Mouse (Mus musculus): Measurements from ENCODE around the gene Slc6a11. TPM values are rescaled to one million over a fixed set of nuclear protein-coding genes. Genes with fewer than 3 reads are reported as not detected.

Gene Slc6a11
- polyA plus RNA-seq, 1 experiment, result 216 TPM

GRCm38 (mm10) chr6:114145650-114146329 lies 14.7 kb downstream of the Slc6a11 start:
- no peak for DNase-seq
- no peaks in the 10 kb centered on the region for H3K4me1 ChIP-seq (ENCODE audit: control insufficient read depth, insufficient read depth, low read length)
- no peak overlapping the region for H3K4me3 ChIP-seq (replicated peaks; ENCODE audit: insufficient read depth, low read depth, low read length)
- no peak overlapping the region for H3K27ac ChIP-seq (ENCODE audit: insufficient read depth, low read length)
- H3K27me3 ChIP-seq (ENCODE audit: control insufficient read depth, insufficient read depth, low read length), result no peaks in the 10 kb centered on the region
- no peak for TF ChIP-seq CTCF (IDR thresholded peaks at IDR 0.05; ENCODE audit: borderline replicate concordance, insufficient read depth, low read depth, low read length)
- no peak for TF ChIP-seq POLR2A (IDR thresholded peaks at IDR 0.05; ENCODE audit: borderline replicate concordance, insufficient read depth, low read length)
- WGBS, result 82% methylated on average over 6 of the region's 6 CpGs

- no peak overlapping the region for H3K27ac ChIP-seq (ENCODE audit: insufficient read depth, low read length)
- H3K4me3 ChIP-seq (replicated peaks; ENCODE audit: insufficient read depth, low read depth, low read length), result no peak overlapping the region
- 55% methylated on average over 10 of the region's 10 CpGs for WGBS
- no peaks in the 10 kb centered on the region for H3K27me3 ChIP-seq (ENCODE audit: control insufficient read depth, insufficient read depth, low read length)
- H3K4me1 ChIP-seq (ENCODE audit: control insufficient read depth, insufficient read depth, low read length), result peaks cover 7% of the 10 kb centered on the region; the same call in 1 of the 2 replicates
- no peak for DNase-seq
- TF ChIP-seq POLR2A (IDR thresholded peaks at IDR 0.05; ENCODE audit: borderline replicate concordance, insufficient read depth, low read length) (no peak), CTCF (IDR thresholded peaks at IDR 0.05; ENCODE audit: borderline replicate concordance, insufficient read depth, low read depth, low read length) (no peak)
Measured at GRCm38 (mm10) chr6:114155720-114156119, 24.7 kb downstream of the Slc6a11 start.

- 11% methylated on average over 7 of the region's 7 CpGs for WGBS
- TF ChIP-seq POLR2A (IDR thresholded peaks at IDR 0.05; ENCODE audit: borderline replicate concordance, insufficient read depth, low read length), result no peak
- DNase-seq, result peak; percentile 51 to 59
- Histone ChIP-seq H3K27me3 (ENCODE audit: control insufficient read depth, insufficient read depth, low read length) (no peaks in the 10 kb centered on the region), H3K4me1 (ENCODE audit: control insufficient read depth, insufficient read depth, low read length) (peaks cover 7% of the 10 kb centered on the region; the same call in 1 of the 2 replicates), H3K27ac (ENCODE audit: insufficient read depth, low read length) (no peak overlapping the region), H3K4me3 (replicated peaks; ENCODE audit: insufficient read depth, low read depth, low read length) (no peak overlapping the region)
Measured at GRCm38 (mm10) chr6:114158811-114159210, 27.8 kb downstream of the Slc6a11 start.

- Histone ChIP-seq H3K27ac (ENCODE audit: insufficient read depth, low read length) (no peak overlapping the region), H3K4me3 (replicated peaks; ENCODE audit: insufficient read depth, low read depth, low read length) (no peak overlapping the region), H3K4me1 (ENCODE audit: control insufficient read depth, insufficient read depth, low read length) (peaks cover 7% of the 10 kb centered on the region; the same call in 1 of the 2 replicates), H3K27me3 (ENCODE audit: control insufficient read depth, insufficient read depth, low read length) (no peaks in the 10 kb centered on the region)
- peak in 1 of 2 experiments; percentile 20 for DNase-seq
- TF ChIP-seq CTCF (IDR thresholded peaks at IDR 0.05; ENCODE audit: borderline replicate concordance, insufficient read depth, low read depth, low read length), result no peak
- TF ChIP-seq POLR2A (IDR thresholded peaks at IDR 0.05; ENCODE audit: borderline replicate concordance, insufficient read depth, low read length), result no peak
- WGBS, result 66% methylated on average over 8 of the region's 8 CpGs
Measured at GRCm38 (mm10) chr6:114160732-114161131, 29.7 kb downstream of the Slc6a11 start.

DNA sequence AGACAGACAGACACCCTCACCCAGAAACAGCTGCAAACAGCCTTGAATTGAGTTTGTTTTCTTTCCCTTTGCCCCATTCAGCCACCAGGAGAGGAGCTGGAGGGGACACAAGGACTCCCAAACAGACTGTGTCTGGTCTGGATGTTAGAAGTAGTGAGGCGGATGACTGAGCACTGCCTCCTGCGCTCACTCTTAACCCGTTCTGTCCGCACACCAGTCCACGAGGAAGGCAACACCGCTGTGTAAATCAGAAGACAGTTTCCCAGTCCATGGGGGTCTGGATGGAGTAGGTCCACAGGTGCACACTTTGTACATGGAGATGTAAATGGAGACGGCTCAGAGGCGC lies 43.0 kb downstream of the Slc6a11 start:
- H3K4me3 ChIP-seq (replicated peaks; ENCODE audit: insufficient read depth, low read depth, low read length), result no peak overlapping the region
- H3K4me1 ChIP-seq (ENCODE audit: control insufficient read depth, insufficient read depth, low read length), result 0 out of 2 replicates have a peak, but pooled peaks cover 8% of the 10 kb centered on the region
- no peak for TF ChIP-seq POLR2A (IDR thresholded peaks at IDR 0.05; ENCODE audit: borderline replicate concordance, insufficient read depth, low read length)
- no peak for TF ChIP-seq CTCF (IDR thresholded peaks at IDR 0.05; ENCODE audit: borderline replicate concordance, insufficient read depth, low read depth, low read length)
- no peaks in the 10 kb centered on the region for H3K27me3 ChIP-seq (ENCODE audit: control insufficient read depth, insufficient read depth, low read length)
- 32% methylated on average over 8 of the region's 8 CpGs for WGBS
- H3K27ac ChIP-seq (ENCODE audit: insufficient read depth, low read length), result no peak overlapping the region
- no peak for DNase-seq

- no peak for TF ChIP-seq POLR2A (IDR thresholded peaks at IDR 0.05; ENCODE audit: borderline replicate concordance, insufficient read depth, low read length)
- TF ChIP-seq CTCF (IDR thresholded peaks at IDR 0.05; ENCODE audit: borderline replicate concordance, insufficient read depth, low read depth, low read length), result no peak
- 0 out of 2 replicates have a peak, but pooled peaks cover 8% of the 10 kb centered on the region for H3K4me1 ChIP-seq (ENCODE audit: control insufficient read depth, insufficient read depth, low read length)
- no peak overlapping the region for H3K4me3 ChIP-seq (replicated peaks; ENCODE audit: insufficient read depth, low read depth, low read length)
- WGBS, result 26% methylated on average over 9 of the region's 9 CpGs
- no peak for DNase-seq
- no peaks in the 10 kb centered on the region for H3K27me3 ChIP-seq (ENCODE audit: control insufficient read depth, insufficient read depth, low read length)
- H3K27ac ChIP-seq (ENCODE audit: insufficient read depth, low read length), result no peak overlapping the region
Measured at GRCm38 (mm10) chr6:114174398-114175140, 43.5 kb downstream of the Slc6a11 start.

GRCm38 (mm10) chr6:114178141-114178540 lies 47.1 kb downstream of the Slc6a11 start:
- Histone ChIP-seq H3K27ac (ENCODE audit: insufficient read depth, low read length) (no peak overlapping the region), H3K27me3 (ENCODE audit: control insufficient read depth, insufficient read depth, low read length) (no peaks in the 10 kb centered on the region; the same call in 1 of the 2 replicates), H3K4me1 (ENCODE audit: control insufficient read depth, insufficient read depth, low read length) (0 out of 2 replicates have a peak, but pooled peaks cover 8% of the 10 kb centered on the region), H3K4me3 (replicated peaks; ENCODE audit: insufficient read depth, low read depth, low read length) (no peak overlapping the region)
- DNase-seq, result no peak
- no peak for TF ChIP-seq POLR2A (IDR thresholded peaks at IDR 0.05; ENCODE audit: borderline replicate concordance, insufficient read depth, low read length)
- no peak for TF ChIP-seq CTCF (IDR thresholded peaks at IDR 0.05; ENCODE audit: borderline replicate concordance, insufficient read depth, low read depth, low read length)
- WGBS, result 95% methylated on average over 3 of the region's 3 CpGs

All from cerebellum, adult 2 months (tissue).